Mouse (Mus musculus) testis, adult 2 months (tissue): Measurements from ENCODE around the gene Nle1.

Experiments
- CTCF ChIP-seq: fragments of 200-500 bp; IDR thresholded peaks from 2 replicates; pipeline ENCODE4 v1.5.1; 2012; ENCODE audit warnings: low read depth, mild to moderate bottlenecking, inconsistent platforms, low read length, moderate library complexity; ENCODE audit not compliant: control insufficient read depth, insufficient read depth, insufficient replicate concordance
- POLR2A ChIP-seq: fragments of 200-500 bp; IDR thresholded peaks from 2 replicates; pipeline ENCODE4 v1.6.1; 2012; ENCODE audit warnings: low read depth, mild to moderate bottlenecking, inconsistent platforms, low read length, moderate library complexity; ENCODE audit not compliant: control insufficient read depth

GRCm38 (mm10) chr11:82933186-82933585 is 25.0 kb upstream of the Nle1 start:
- no peak for TF ChIP-seq CTCF
- TF ChIP-seq POLR2A = no peak
